Mouse (Mus musculus): ENCODE results near the gene Vti1b. TPM values are rescaled to one million over a fixed set of nuclear protein-coding genes. Genes with fewer than 3 reads are reported as not detected.
A peak's percentile ranks its signal among the peaks of the same experiment; 100 is the strongest.

The Vti1b gene
- polyA plus RNA-seq, 1 experiment from 2014 or later, result 90.6 TPM

DNA sequence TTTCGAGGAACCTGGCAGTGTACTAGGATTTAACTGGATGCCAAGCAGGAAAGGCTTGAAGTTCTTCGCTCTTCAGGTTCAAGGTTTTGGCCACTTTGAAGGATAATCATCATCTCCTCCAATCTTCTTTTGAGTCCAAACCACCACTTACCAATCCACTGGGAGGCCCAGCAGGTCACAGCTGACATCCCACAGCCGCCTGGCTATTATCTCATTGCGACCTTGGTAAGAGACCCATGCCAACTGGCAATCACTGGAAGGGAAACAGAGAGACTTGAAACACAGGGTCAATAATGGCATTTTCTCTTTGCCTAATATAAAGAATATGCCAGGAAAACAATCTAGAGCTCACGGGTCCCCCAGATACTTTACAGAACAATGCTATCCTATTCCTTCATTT lies 3.5 kb upstream of the Vti1b start:
- Histone ChIP-seq H3K4me2 (replicated peaks) (no peak overlapping the region), H3K27ac (no peak overlapping the region), H3K9me3 (no peaks in the 10 kb centered on the region), H3K9ac (no peak overlapping the region), H3K4me1 (peaks cover 5% of the 10 kb centered on the region), H3K27me3 (no peaks in the 10 kb centered on the region), H3K36me3 (peaks cover 32% of the 10 kb centered on the region), H3K4me3 (no peak overlapping the region)
- no peak for ATAC-seq (ENCODE audit: insufficient number of reproducible peaks, insufficient read depth, low FRiP score, low TSS enrichment)
- WGBS, result 88% methylated on average over 5 of the region's 5 CpGs

DNA sequence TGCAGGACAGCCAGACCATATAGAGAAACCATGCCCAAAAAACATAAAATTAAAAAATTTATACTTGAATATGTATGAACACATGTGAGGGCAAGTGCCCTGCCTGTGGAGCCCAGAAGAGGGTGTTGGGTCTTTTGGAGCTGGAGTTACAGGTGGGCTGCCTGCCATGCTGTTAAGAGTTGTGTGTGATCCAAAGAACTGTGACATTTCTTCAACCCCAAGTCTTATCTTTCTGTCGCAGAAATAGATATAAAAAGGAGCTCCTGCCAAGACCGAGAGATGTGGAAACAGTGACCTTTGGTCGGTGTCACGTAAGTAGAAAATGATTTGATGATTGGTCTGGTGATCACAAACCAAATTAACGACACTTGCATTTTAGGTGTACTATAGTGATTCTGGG lies 1.3 kb upstream of the Vti1b start:
- Histone ChIP-seq H3K4me1 (peaks cover 5% of the 10 kb centered on the region), H3K4me2 (replicated peaks) (no peak overlapping the region), H3K27ac (no peak overlapping the region), H3K9me3 (no peaks in the 10 kb centered on the region), H3K9ac (no peak overlapping the region), H3K36me3 (peaks cover 28% of the 10 kb centered on the region), H3K4me3 (no peak overlapping the region), H3K27me3 (no peaks in the 10 kb centered on the region)
- 80% methylated on average over 5 of the region's 5 CpGs for WGBS
- no peak for ATAC-seq (ENCODE audit: insufficient number of reproducible peaks, insufficient read depth, low FRiP score, low TSS enrichment)

DNA sequence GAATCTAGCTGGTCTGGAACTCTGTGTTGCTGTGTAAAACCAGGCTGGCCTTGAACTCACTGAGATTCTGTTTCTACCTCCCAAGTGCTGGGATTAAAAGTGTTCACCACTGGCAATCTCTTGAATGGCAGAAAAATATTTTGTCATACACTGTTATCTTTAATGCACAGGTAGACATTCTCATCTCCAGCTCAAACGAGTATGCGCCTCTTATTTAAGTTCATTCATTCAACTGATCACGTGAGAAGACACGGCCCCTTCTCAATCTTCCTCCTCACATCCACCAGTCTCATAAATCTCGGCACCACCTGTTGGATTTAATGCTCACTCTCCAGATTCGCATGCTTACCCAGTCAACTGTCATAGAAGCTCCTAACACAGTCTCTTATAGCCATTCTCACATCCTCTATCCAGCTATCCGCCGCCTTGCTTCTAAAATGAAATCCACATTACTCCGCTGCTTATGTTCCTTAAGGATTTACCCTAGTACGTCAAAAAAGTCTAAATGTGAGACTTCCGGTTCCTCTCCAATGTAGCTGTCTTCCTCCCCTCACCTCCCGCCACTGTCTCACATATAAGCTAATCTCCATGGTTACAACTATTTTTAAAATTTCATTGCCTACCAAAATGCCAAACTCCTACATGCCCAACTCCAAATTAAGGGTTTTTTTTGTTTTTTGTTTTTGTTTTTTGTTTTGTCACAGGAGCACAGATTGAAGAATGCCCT lies 1.0 kb downstream of the Vti1b start:
- peak overlapping the region; percentile 62 for H3K4me2 ChIP-seq (replicated peaks)
- 39% methylated on average over 12 of the region's 12 CpGs for WGBS
- no peaks in the 10 kb centered on the region for H3K9me3 ChIP-seq
- ATAC-seq (ENCODE audit: insufficient number of reproducible peaks, insufficient read depth, low FRiP score, low TSS enrichment), result no peak
- H3K36me3 ChIP-seq, result peaks cover 19% of the 10 kb centered on the region
- peaks cover 5% of the 10 kb centered on the region for H3K4me1 ChIP-seq
- H3K4me3 ChIP-seq, result peak overlapping the region; percentile 91
- H3K27ac ChIP-seq, result no peak overlapping the region
- no peaks in the 10 kb centered on the region for H3K27me3 ChIP-seq
- H3K9ac ChIP-seq, result peak overlapping the region; percentile 81

DNA sequence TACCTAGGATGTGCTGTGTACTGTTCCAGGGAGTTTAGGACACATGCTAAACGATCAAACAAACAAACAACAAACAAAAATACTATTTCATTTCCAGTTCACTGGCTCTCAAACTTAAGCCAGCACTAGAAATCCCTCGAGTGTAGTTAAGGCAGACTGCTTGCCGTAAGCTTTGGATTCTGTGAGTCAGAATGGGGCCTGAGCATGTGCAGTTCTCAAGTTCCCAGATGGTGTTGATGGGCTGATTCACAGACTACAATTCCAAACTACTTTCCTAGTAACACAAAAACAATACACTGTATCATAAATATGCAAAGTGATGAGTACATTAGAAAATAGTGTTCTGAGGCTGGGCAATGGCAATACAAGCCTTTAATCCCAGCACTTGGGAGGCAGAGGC lies 2.0 kb downstream of the Vti1b start:
- Histone ChIP-seq H3K9ac (no peak overlapping the region), H3K4me1 (peaks cover 5% of the 10 kb centered on the region), H3K27ac (no peak overlapping the region), H3K27me3 (no peaks in the 10 kb centered on the region), H3K9me3 (no peaks in the 10 kb centered on the region), H3K36me3 (peaks cover 9% of the 10 kb centered on the region), H3K4me3 (no peak overlapping the region), H3K4me2 (replicated peaks) (no peak overlapping the region)
- 71% methylated on average over 3 of the region's 3 CpGs for WGBS
- ATAC-seq (ENCODE audit: insufficient number of reproducible peaks, insufficient read depth, low FRiP score, low TSS enrichment), result no peak

DNA sequence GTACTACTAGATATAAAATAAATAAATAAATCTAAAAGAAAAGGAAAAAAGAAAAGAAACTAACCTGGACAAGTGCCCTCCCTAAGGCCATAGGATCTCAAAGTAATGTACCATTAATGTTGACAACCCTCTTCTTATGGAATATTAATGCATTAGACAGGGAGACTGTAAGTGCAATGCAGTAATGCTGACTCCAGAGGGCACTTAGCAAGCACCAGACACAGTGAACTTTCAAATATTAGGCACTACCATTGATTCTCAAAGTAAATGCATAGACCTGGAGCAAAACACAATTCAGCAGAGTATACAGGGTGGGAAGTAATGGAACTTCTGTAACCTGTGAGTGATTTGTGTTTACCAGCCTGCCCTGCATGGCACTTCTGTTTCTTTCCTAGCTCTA lies 3.3 kb downstream of the Vti1b start:
- no peaks in the 10 kb centered on the region for H3K9me3 ChIP-seq

DNA sequence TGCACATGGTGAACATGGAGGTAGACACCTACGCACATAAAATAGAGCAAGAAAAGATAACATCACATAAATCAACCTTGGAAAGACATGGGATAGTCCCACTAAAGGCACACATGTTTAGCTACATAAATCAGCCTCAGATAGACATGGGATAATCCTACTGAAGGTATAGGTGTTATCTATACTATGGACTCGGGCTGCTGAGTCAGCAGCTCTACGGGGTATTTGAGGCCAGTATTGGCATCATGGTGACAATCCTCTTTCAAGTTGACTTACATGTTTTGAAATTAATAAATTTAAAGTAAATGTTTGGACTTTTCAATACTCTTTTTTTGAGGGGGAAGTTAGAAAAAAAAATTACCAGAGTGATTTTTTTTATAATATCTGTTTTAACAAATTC lies 9.6 kb downstream of the Vti1b start:
- 92% methylated on average over 3 of the region's 3 CpGs for WGBS
- H3K36me3 ChIP-seq, result peaks cover 48% of the 10 kb centered on the region
- H3K27me3 ChIP-seq, result no peaks in the 10 kb centered on the region

More for the DNA sequence above, 3.3 kb downstream of the Vti1b start:
- H3K4me2 ChIP-seq (replicated peaks), result no peak overlapping the region
- H3K4me1 ChIP-seq, result peaks cover 5% of the 10 kb centered on the region
- peaks cover 9% of the 10 kb centered on the region for H3K36me3 ChIP-seq
- no peak overlapping the region for H3K9ac ChIP-seq
- H3K27ac ChIP-seq, result no peak overlapping the region
- no peak for ATAC-seq (ENCODE audit: insufficient number of reproducible peaks, insufficient read depth, low FRiP score, low TSS enrichment)
- no peak overlapping the region for H3K4me3 ChIP-seq
- H3K27me3 ChIP-seq, result no peaks in the 10 kb centered on the region

DNA sequence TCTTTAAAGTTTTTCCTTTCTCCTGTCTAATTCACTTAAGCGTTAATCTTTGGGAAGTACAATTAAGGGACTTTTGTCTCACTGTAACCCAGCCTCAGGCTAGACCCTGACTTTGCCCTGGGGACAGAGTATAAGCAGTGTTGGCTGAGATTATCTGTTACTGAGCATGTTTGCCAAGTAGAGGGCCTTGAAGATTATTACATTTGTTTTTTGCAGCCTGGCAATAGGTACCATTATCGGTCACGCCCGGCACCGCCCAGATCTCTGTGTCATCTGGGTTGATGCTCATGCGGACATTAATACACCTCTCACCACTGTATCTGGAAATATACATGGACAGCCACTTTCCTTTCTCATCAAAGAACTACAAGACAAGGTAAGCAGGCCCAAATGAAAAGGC lies 22.8 kb downstream of the Vti1b start:
- Histone ChIP-seq H3K27me3 (no peaks in the 10 kb centered on the region), H3K9ac (no peak overlapping the region)
- 94% methylated on average over 6 of the region's 6 CpGs for WGBS

More for the DNA sequence above, 9.6 kb downstream of the Vti1b start:
- Histone ChIP-seq H3K4me3 (no peak overlapping the region), H3K27ac (no peak overlapping the region), H3K9ac (no peak overlapping the region), H3K9me3 (no peaks in the 10 kb centered on the region), H3K4me2 (replicated peaks) (no peak overlapping the region), H3K4me1 (no peaks in the 10 kb centered on the region)
- no peak for ATAC-seq (ENCODE audit: insufficient number of reproducible peaks, insufficient read depth, low FRiP score, low TSS enrichment)

DNA sequence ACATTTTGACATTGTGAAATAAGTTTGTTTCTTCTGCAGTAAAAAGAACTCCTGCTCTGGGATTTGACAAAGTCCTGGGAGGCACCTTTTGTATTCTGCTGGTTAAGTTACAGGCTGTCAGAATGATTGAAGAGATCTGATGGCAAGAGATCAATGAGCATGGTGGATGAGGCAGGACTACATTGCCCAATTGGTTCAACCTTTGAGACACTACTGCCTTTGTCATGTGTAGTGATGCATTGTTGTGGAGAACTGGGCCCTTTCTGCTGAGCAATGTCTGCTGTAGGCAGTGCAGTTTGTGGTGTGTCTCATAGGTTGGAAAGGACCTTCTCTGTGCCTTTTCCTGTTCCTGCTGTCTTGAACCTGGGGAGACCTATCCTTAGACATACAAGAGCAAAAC lies 31.1 kb downstream of the Vti1b start:
- Histone ChIP-seq H3K4me3 (no peak overlapping the region), H3K4me1 (no peaks in the 10 kb centered on the region), H3K36me3 (no peaks in the 10 kb centered on the region), H3K27ac (no peak overlapping the region), H3K4me2 (replicated peaks) (no peak overlapping the region), H3K9ac (no peak overlapping the region), H3K27me3 (no peaks in the 10 kb centered on the region), H3K9me3 (no peaks in the 10 kb centered on the region)
- ATAC-seq (ENCODE audit: insufficient number of reproducible peaks, insufficient read depth, low FRiP score, low TSS enrichment), result no peak

More for the DNA sequence above, 22.8 kb downstream of the Vti1b start:
- Histone ChIP-seq H3K4me1 (no peaks in the 10 kb centered on the region), H3K36me3 (peaks cover 7% of the 10 kb centered on the region; the same call in 1 of the 2 replicates), H3K4me2 (replicated peaks) (no peak overlapping the region), H3K27ac (no peak overlapping the region), H3K4me3 (no peak overlapping the region), H3K9me3 (no peaks in the 10 kb centered on the region)
- no peak for ATAC-seq (ENCODE audit: insufficient number of reproducible peaks, insufficient read depth, low FRiP score, low TSS enrichment)

DNA sequence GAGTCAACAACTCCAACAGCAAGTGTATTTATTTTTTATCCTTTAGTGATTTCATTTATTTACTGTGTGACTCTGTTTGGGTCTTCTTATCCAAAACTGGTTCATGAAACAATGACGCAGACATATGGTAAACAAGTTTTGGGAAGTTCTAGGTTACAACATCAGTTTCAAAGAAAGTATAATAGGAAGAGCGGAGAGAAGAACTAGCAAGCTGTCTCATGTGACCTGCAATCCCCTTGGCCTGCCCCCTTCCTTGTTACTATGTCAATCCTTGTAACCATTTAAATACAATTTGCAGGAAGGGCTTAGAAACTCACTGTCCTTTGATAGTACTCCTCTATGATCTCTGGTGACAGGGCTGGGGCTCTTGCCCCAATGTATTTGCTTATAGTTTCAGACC lies 31.7 kb downstream of the Vti1b start:
- no peak overlapping the region for H3K27ac ChIP-seq
- H3K9ac ChIP-seq, result no peak overlapping the region
- H3K36me3 ChIP-seq, result no peaks in the 10 kb centered on the region
- no peak overlapping the region for H3K4me2 ChIP-seq (replicated peaks)
- ATAC-seq (ENCODE audit: insufficient number of reproducible peaks, insufficient read depth, low FRiP score, low TSS enrichment), result no peak
- H3K4me1 ChIP-seq, result no peaks in the 10 kb centered on the region
- 88% methylated on average over 2 of the region's 2 CpGs for WGBS
- H3K27me3 ChIP-seq, result no peaks in the 10 kb centered on the region
- no peak overlapping the region for H3K4me3 ChIP-seq
- H3K9me3 ChIP-seq, result no peaks in the 10 kb centered on the region

DNA sequence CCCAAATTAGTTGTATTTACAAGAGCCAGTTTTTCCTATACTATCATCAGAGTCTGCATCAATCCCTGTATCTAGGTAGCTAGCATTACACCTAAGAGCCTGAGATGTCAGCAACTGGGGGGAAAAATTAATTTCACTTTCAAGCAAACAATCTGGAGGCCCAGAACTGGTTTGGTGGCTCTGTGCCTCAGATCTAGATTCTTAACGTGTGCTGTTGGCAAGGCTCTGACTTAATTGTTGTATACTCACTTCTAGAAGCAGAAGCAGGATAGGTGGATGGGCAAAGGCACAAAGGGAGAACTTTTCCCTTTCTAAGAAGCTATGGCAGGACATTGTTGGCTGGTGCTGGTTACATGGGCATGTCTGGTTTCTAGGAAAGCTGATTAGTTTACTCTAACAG lies 33.0 kb downstream of the Vti1b start:
- Histone ChIP-seq H3K4me3 (no peak overlapping the region), H3K4me2 (replicated peaks) (no peak overlapping the region), H3K4me1 (no peaks in the 10 kb centered on the region), H3K27ac (no peak overlapping the region), H3K36me3 (no peaks in the 10 kb centered on the region), H3K9me3 (no peaks in the 10 kb centered on the region), H3K27me3 (no peaks in the 10 kb centered on the region), H3K9ac (no peak overlapping the region)
- WGBS, result 62% methylated on average over 1 of the region's 1 CpGs
- ATAC-seq (ENCODE audit: insufficient number of reproducible peaks, insufficient read depth, low FRiP score, low TSS enrichment), result no peak

DNA sequence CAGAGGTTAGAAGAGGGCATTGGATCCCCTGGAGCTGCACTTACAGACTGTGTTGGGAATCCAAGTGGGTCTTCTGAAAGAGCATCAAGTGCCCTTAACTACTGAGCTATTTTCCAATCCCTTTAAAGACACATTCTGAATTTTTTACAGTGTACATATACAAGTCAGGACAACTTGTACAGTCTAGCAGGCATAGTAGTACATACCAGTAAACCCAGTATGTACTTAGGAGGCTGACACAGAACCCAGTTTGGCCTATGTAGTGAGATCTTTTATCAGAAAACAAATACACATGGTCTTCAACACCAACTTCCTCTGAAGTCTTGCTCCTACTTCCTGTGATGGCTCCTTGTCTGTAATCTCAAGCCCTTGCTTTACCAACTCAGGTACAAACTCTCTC lies 33.5 kb downstream of the Vti1b start:
- no peak overlapping the region for H3K9ac ChIP-seq
- no peak overlapping the region for H3K4me3 ChIP-seq
- no peak overlapping the region for H3K27ac ChIP-seq
- no peaks in the 10 kb centered on the region for H3K4me1 ChIP-seq
- no peaks in the 10 kb centered on the region for H3K36me3 ChIP-seq
- H3K4me2 ChIP-seq (replicated peaks), result no peak overlapping the region
- ATAC-seq (ENCODE audit: insufficient number of reproducible peaks, insufficient read depth, low FRiP score, low TSS enrichment), result no peak
- no peaks in the 10 kb centered on the region for H3K9me3 ChIP-seq
- H3K27me3 ChIP-seq, result no peaks in the 10 kb centered on the region

DNA sequence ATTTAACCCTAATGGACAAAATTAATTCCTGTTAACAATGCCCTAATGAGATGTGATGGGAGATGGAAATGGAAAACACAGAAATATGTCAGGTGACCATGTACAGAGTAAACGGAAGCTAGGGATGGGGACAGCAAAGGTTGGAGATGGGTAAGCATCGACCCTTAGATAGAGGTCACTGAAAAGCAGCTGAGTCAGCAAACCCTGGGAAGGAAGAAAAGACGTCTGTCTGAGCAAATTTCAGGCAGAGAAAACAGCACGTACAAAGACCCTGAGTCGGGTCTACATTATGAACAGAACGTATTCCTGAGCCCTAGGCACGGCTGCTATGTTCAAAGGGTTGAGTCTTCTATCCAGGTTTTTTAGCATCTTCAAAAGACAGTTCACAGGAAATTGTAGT lies 35.5 kb downstream of the Vti1b start:
- Histone ChIP-seq H3K9ac (no peak overlapping the region), H3K4me3 (no peak overlapping the region), H3K36me3 (no peaks in the 10 kb centered on the region), H3K9me3 (no peaks in the 10 kb centered on the region), H3K4me1 (no peaks in the 10 kb centered on the region), H3K27ac (no peak overlapping the region), H3K27me3 (peaks cover 12% of the 10 kb centered on the region), H3K4me2 (replicated peaks) (no peak overlapping the region)
- no peak for ATAC-seq (ENCODE audit: insufficient number of reproducible peaks, insufficient read depth, low FRiP score, low TSS enrichment)
- 59% methylated on average over 7 of the region's 7 CpGs for WGBS

DNA sequence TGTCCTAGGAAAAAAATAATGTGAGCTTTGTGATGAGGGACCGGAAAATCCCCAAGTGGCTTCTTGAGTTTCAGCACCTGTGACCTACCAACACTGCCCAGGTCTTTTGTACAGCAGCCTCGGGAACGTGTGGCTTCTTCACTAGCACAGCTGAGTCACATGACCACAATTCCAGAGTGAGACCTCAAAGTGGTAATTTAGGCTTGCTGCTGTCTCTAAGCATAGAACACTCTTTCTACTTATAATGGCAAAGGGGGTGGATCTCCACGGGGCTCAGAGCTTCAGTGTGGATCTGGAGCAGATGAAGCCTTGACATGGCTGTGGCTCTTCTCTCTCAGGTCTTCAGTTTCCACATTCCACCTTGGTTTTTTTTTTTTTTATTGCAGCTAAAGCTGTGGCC lies 37.4 kb downstream of the Vti1b start:
- WGBS, result 23% methylated on average over 4 of the region's 4 CpGs
- H3K9ac ChIP-seq, result no peak overlapping the region
- no peaks in the 10 kb centered on the region for H3K36me3 ChIP-seq
- H3K4me1 ChIP-seq, result peaks cover 4% of the 10 kb centered on the region; the same call in 1 of the 2 replicates
- H3K4me3 ChIP-seq, result no peak overlapping the region
- ATAC-seq (ENCODE audit: insufficient number of reproducible peaks, insufficient read depth, low FRiP score, low TSS enrichment), result no peak
- H3K9me3 ChIP-seq, result no peaks in the 10 kb centered on the region
- no peak overlapping the region for H3K27ac ChIP-seq
- peaks cover 29% of the 10 kb centered on the region for H3K27me3 ChIP-seq
- no peak overlapping the region for H3K4me2 ChIP-seq (replicated peaks)
